Mouse (Mus musculus) stomach, postnatal 0 days (tissue): ENCODE measurements around the gene Traf5. TPM values are rescaled to one million over a fixed set of nuclear protein-coding genes. Genes with fewer than 3 reads are reported as not detected.

Experiments
- ATAC-seq: fragments of 200-750 bp; cut with Nextera tagmentation; 2 replicates; pipeline ENCODE4 v1.8.0; 2017; ENCODE audit not compliant: low FRiP score, low TSS enrichment
- DNase-seq: peaks from one replicate; pipeline ENCODE4 v3.0.0-alpha.2; 2016; ENCODE audit warnings: low spot score
- H3K27ac ChIP-seq: fragments of 300-500 bp; sonication (generic); replicated peaks from 2 replicates; pipeline ENCODE4 v1.5.1; 2014; ENCODE audit warnings: mild to moderate bottlenecking, control low read depth
- H3K27me3 ChIP-seq: fragments of 300-500 bp; sonication (generic); 2 replicates; pipeline ENCODE4 v1.6.1; 2014; ENCODE audit warnings: low read length; ENCODE audit not compliant: control insufficient read depth, insufficient read depth
- H3K36me3 ChIP-seq: fragments of 300-500 bp; sonication (generic); 2 replicates; pipeline ENCODE4 v1.6.1; 2014; ENCODE audit warnings: low read length, mixed read lengths; ENCODE audit not compliant: control insufficient read depth, insufficient read depth
- H3K4me1 ChIP-seq: fragments of 300-500 bp; sonication (generic); replicated peaks from 2 replicates; pipeline ENCODE4 v1.6.1; 2014; ENCODE audit warnings: antibody characterized with exemption; ENCODE audit not compliant: control insufficient read depth, insufficient read depth
- H3K4me2 ChIP-seq: fragments of 300-500 bp; sonication (generic); replicated peaks from 2 replicates; pipeline ENCODE4 v1.6.1; 2014; ENCODE audit warnings: low read depth, mild to moderate bottlenecking, control low read depth, moderate library complexity
- H3K4me3 ChIP-seq: fragments of 300-500 bp; sonication (generic); 2 replicates; pipeline ENCODE4 v1.5.1; 2014; ENCODE audit warnings: low read depth, low read length, control low read depth
- H3K9ac ChIP-seq: fragments of 300-500 bp; sonication (generic); 2 replicates; pipeline ENCODE4 v1.6.1; 2014; ENCODE audit warnings: mild to moderate bottlenecking, low read length, control low read depth, mixed read lengths
- H3K9me3 ChIP-seq: fragments of 300-500 bp; sonication (generic); 2 replicates; pipeline ENCODE4 v1.6.1; 2016; ENCODE audit warnings: low read length; ENCODE audit not compliant: control insufficient read depth
- CTCF ChIP-seq: IDR thresholded peaks from 2 replicates; pipeline ENCODE4 v1.5.1; 2016; ENCODE audit warnings: antibody characterized with exemption, low read depth, mild to moderate bottlenecking, moderate library complexity
- EP300 ChIP-seq: optimal IDR thresholded peaks from 2 replicates; pipeline ENCODE3; 2016; ENCODE audit warnings: antibody characterized with exemption
- WGBS: fragments of 180-500 bp; shearing (Covaris S2); extraction: QIAGEN DNeasy Blood & Tissue Kit; methylation state at CpG from one replicate; pipeline ENCODE4 v1.1.7; 2014; 5-methylcytosine and 5-hydroxymethylcytosine counted together
- polyA plus RNA-seq: library from polyadenylated mRNA; unstranded; fragments of >200 nt; fragmentation: Nextera tagmentation; extraction: Ambion mirVana; gene quantifications from 2 replicates; pipeline ENCODE4 v1.2.1, GENCODE M21; 2015

Traf5 gene
- polyA plus RNA-seq, 1 experiment from 2014 or later = 17.7 TPM

- Histone ChIP-seq H3K4me2 (no peak overlapping the region), H3K4me3 (no peak overlapping the region), H3K9ac (no peak overlapping the region), H3K27me3 (no peaks in the 10 kb centered on the region), H3K4me1 (no peaks in the 10 kb centered on the region), H3K27ac (no peak overlapping the region), H3K36me3 (peaks cover 7% of the 10 kb centered on the region), H3K9me3 (no peaks in the 10 kb centered on the region)
- DNase-seq (no peak), ATAC-seq (no peak)
- TF ChIP-seq EP300 = no peak
- WGBS = 75% methylated on average over 5 of the region's 5 CpGs
These were observed 39.4 kb downstream of the Traf5 start for GRCm38 (mm10) chr1:192052986-192053385.

GRCm38 (mm10) chr1:192052461-192052860 lies 39.9 kb downstream of the Traf5 start:
- no peaks in the 10 kb centered on the region for H3K27me3 ChIP-seq
- H3K36me3 ChIP-seq = peaks cover 7% of the 10 kb centered on the region
- DNase-seq = no peak
- H3K4me1 ChIP-seq = no peaks in the 10 kb centered on the region
- no peak overlapping the region for H3K4me3 ChIP-seq
- 77% methylated on average over 8 of the region's 8 CpGs for WGBS
- H3K9ac ChIP-seq = no peak overlapping the region
- no peak for ATAC-seq
- TF ChIP-seq EP300 (no peak), CTCF (no peak)
- no peak overlapping the region for H3K27ac ChIP-seq
- no peak overlapping the region for H3K4me2 ChIP-seq
- H3K9me3 ChIP-seq = no peaks in the 10 kb centered on the region

GRCm38 (mm10) chr1:191999022-191999421 lies 93.3 kb downstream of the Traf5 start:
- Histone ChIP-seq H3K9me3 (no peaks in the 10 kb centered on the region), H3K4me3 (no peak overlapping the region), H3K36me3 (peaks cover 6% of the 10 kb centered on the region), H3K4me2 (no peak overlapping the region), H3K27ac (no peak overlapping the region), H3K27me3 (no peaks in the 10 kb centered on the region), H3K9ac (no peak overlapping the region), H3K4me1 (no peaks in the 10 kb centered on the region)
- DNase-seq = no peak
- TF ChIP-seq CTCF (no peak), EP300 (no peak)
- ATAC-seq = no peak

DNA sequence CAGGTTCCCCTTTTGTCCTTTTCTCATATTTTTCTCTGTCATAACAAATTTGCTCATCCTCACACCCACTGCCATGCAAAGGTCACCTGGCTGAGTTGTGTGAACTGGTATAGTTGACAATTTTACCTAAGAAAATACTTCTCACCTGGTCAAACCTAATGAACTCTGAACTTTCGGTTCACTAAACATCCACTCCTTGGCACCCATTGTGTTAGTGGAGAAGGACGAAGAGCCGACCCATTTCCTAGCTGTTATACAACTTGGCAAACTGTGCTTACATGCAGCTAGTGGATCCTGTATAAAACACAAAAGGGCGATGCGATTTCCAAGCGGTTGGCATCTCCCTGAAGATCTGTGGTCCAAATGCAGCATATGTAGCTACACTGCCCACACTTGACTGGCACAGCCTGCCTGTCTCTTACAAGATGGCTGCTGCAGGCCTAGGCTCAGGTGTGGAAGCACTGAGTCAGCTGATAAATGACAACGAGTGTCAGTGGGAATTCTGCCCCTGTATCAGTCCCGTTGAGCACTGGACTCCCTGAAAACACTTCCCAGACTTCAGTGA lies 95.7 kb downstream of the Traf5 start:
- H3K9me3 ChIP-seq = no peaks in the 10 kb centered on the region
- no peak for TF ChIP-seq EP300
- no peak for TF ChIP-seq CTCF
- H3K27me3 ChIP-seq = no peaks in the 10 kb centered on the region
- WGBS = 87% methylated on average over 8 of the region's 8 CpGs
- H3K4me1 ChIP-seq = no peaks in the 10 kb centered on the region
- no peak overlapping the region for H3K4me2 ChIP-seq
- no peak overlapping the region for H3K4me3 ChIP-seq
- DNase-seq = no peak
- H3K9ac ChIP-seq = no peak overlapping the region
- peaks cover 6% of the 10 kb centered on the region for H3K36me3 ChIP-seq
- ATAC-seq = no peak
- no peak overlapping the region for H3K27ac ChIP-seq

DNA sequence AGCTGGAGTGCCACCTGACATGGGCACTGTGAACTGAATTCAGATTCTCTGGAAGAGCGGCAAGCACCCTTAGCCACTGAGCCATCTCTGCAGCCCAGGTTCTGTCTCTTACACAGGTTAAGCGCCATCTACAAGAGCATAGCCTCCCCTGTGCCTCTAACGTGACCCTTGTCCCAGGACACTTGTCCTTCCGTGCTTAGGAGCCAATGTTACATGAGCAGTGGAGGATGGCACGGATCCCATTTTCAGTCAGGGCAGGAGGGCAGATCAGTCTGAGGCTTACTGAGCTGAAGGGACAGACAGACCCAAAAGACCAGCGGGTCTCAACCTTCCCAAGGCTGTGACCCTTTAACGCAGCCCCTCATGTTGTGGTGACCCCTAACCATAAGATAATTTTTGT lies 96.4 kb downstream of the Traf5 start:
- Histone ChIP-seq H3K9me3 (no peaks in the 10 kb centered on the region), H3K27me3 (no peaks in the 10 kb centered on the region), H3K4me3 (no peak overlapping the region), H3K4me1 (no peaks in the 10 kb centered on the region), H3K9ac (no peak overlapping the region), H3K27ac (no peak overlapping the region), H3K4me2 (no peak overlapping the region), H3K36me3 (peaks cover 6% of the 10 kb centered on the region)
- no peak for ATAC-seq
- TF ChIP-seq EP300 (no peak), CTCF (no peak)
- DNase-seq = no peak
- 91% methylated on average over 7 of the region's 7 CpGs for WGBS

DNA sequence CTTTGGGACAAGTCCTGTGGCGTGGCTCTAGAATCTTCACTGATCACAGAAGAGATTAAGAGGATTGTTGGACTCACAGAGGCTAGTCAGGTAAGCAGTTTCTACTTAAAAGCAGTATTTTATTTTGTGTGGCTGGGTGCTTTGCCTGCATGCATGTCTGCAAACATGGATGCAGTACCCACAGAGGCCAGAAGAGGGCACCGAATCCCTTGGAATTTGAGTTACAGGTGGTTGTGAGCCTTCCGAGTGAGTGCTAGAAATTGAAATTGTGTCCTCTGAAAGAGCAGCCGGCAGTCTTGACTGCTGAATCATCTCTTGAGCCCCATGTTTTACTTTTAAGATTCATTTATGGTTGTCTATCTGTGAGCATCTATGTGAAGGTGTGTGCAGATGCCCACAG lies 96.9 kb downstream of the Traf5 start:
- peak; percentile 67 for DNase-seq

More for the DNA sequence above, 96.9 kb downstream of the Traf5 start:
- no peak overlapping the region for H3K4me3 ChIP-seq
- no peak for ATAC-seq
- H3K4me2 ChIP-seq = no peak overlapping the region
- H3K27ac ChIP-seq = no peak overlapping the region
- WGBS = 60% methylated on average over 4 of the region's 4 CpGs
- H3K9ac ChIP-seq = no peak overlapping the region
- H3K4me1 ChIP-seq = no peaks in the 10 kb centered on the region
- H3K9me3 ChIP-seq = no peaks in the 10 kb centered on the region
- no peaks in the 10 kb centered on the region for H3K27me3 ChIP-seq
- peaks cover 6% of the 10 kb centered on the region for H3K36me3 ChIP-seq
- peak; percentile 80 for TF ChIP-seq CTCF
- no peak for TF ChIP-seq EP300
